8 mouse cellular contexts compared by ENCODE assay signal in the genomic region with DNA sequence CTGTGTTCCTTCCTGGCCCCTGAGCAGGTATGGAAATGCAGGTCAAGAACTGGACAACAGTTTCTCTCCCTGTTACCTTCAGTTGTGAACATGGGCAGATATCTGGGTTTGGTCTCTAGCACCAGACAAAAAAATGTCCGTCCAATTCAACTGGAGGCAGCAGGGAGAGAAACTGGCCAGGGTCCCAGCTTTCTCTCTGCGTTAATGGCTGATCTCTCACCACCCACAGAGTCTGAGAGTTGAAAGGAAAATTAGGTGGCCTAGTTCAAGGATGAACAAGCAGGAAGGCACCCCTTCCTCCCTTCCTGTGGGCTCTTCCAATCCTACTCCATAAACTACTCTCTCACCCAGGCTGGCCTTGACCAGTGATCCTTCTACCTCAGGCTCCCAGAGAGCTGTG.
"Had no signal": no experiment of that assay in that cellular context is flagged by ENCODE, and none has a peak within 500 bp of the region (broad histone marks: within the 10 kb centered on the region; RNA-seq: fewer than 3 reads in every experiment).

No protein-coding gene starts in this region.

- DNase-seq: liver, postnatal 0 days; lung, adult 2 months; lung, postnatal 14 days; lung, postnatal 36 days; right cerebral cortex, postnatal 14 days; thymus, adult 2 months; thymus, postnatal 25 days; thymus, postnatal 4 days had no signal
